ENCODE assay signal across 15 mouse cellular contexts in genomic region chr8:26813198-26813815, GRCm38 (mm10).
DNase-seq lines count a peak whose midpoint lies in the region; ATAC-seq and TF ChIP-seq lines count a peak whose summit lies in the region.
"Had no signal": no experiment of that assay in that cellular context is flagged by ENCODE, and none has a peak within 500 bp of the region (broad histone marks: within the 10 kb centered on the region; RNA-seq: fewer than 3 reads in every experiment).

No protein-coding gene starts in this region.

- no peaks in the 10 kb centered on the region for H3K36me3 ChIP-seq in heart, postnatal 0 days (replicated peaks; ENCODE audit: control insufficient read depth, insufficient read depth, low read length)
- H3K36me3 ChIP-seq in C2C12 (ENCODE audit: control insufficient read depth, insufficient read depth): no peaks in the 10 kb centered on the region

- CTCF ChIA-PET in Patski (lab: Charles Lee): no interaction called here

- H3K4me2 ChIP-seq in heart, postnatal 0 days (ENCODE audit: low read depth, low read length): no peak overlapping the region
- H3K4me2 ChIP-seq: hindbrain, embryonic 14.5 days; liver, embryonic 11.5 days had no signal

- WGBS in heart, postnatal 0 days: 32% methylated on average over 9 of the region's 9 CpGs

- H3K27me3 ChIP-seq in heart, postnatal 0 days (ENCODE audit: control insufficient read depth, insufficient read depth, low read length): peaks cover 6% of the 10 kb centered on the region; the same call in 1 of the 2 replicates
- no peaks in the 10 kb centered on the region for H3K27me3 ChIP-seq in C2C12 (ENCODE audit: control insufficient read depth, insufficient read depth, insufficient read length)
- H3K27me3 ChIP-seq in Patski: no peaks in the 10 kb centered on the region

- H3K27ac ChIP-seq in heart, postnatal 0 days (ENCODE audit: low read depth): no peak overlapping the region
- H3K27ac ChIP-seq: hindbrain, embryonic 14.5 days; macrophage had no signal

- ATAC-seq in heart, postnatal 0 days (ENCODE audit: insufficient read depth, low read depth): peak; percentile 83
- ATAC-seq in Patski: peak; percentile 72
- peak; percentile 33 for ATAC-seq in granulocyte monocyte progenitor cell, adult 5-6 weeks (replicated peaks; ENCODE audit: poor library complexity, severe bottlenecking)
- ATAC-seq in megakaryocyte-erythroid progenitor cell, adult 5-6 weeks (replicated peaks; ENCODE audit: low FRiP score, low TSS enrichment, poor library complexity, severe bottlenecking): no peak

- no peaks in the 10 kb centered on the region for H3K79me3 ChIP-seq in C2C12 (ENCODE audit: low read depth)

- in situ Hi-C loops in Patski (cut with MboI; ENCODE audit: low pct_unique_long_range_greater_than_20kb): no loop called here

- peak; percentile 48 for DNase-seq in heart, postnatal 0 days (ENCODE audit: low spot score)
- no peak for DNase-seq in heart, postnatal 4 days
- DNase-seq in Patski (ENCODE audit: low read depth, low spot score) (no peak), liver (no peak)
- DNase-seq: cerebellum, adult 9-10 months; gastrocnemius, postnatal 36 days; kidney, postnatal 14 days; right cerebral cortex, postnatal 14 days; thymus, adult 18-20 months had no signal

- POLR2A ChIA-PET in Patski (lab: Charles Lee): no interaction called here

- H3K9me3 ChIP-seq in heart, postnatal 0 days (replicated peaks; ENCODE audit: control insufficient read depth, low read length): no peaks in the 10 kb centered on the region

- H3K79me2 ChIP-seq in C2C12 (ENCODE audit: control insufficient read depth, insufficient read depth): no peaks in the 10 kb centered on the region

- H3K9ac ChIP-seq in heart, postnatal 0 days (replicated peaks; ENCODE audit: low read depth, low read length): no peak overlapping the region
- H3K9ac ChIP-seq: hindbrain, embryonic 14.5 days had no signal

- TF ChIP-seq CTCF in heart, postnatal 0 days (IDR thresholded peaks at IDR 0.05; ENCODE audit: low read depth): no peak
- TF ChIP-seq CTCF in C2C12 (IDR thresholded peaks at IDR 0.05; ENCODE audit: control insufficient read depth, insufficient read depth, insufficient read length) (no peak), Patski (IDR thresholded peaks at IDR 0.05) (no peak)

- H3K4me3 ChIP-seq in heart, postnatal 0 days (ENCODE audit: low read depth, low read length): no peak overlapping the region
- no peak overlapping the region for H3K4me3 ChIP-seq in C2C12 (ENCODE audit: insufficient read depth, poor library complexity, severe bottlenecking)

- peak overlapping the region; percentile 15 for H3ac ChIP-seq in C2C12 (ENCODE audit: control insufficient read depth, insufficient read length, low read depth)

- peaks cover 2% of the 10 kb centered on the region; the same call in 1 of the 2 replicates for H3K4me1 ChIP-seq in heart, postnatal 0 days (ENCODE audit: control insufficient read depth, insufficient read depth)

- TF ChIP-seq EP300 in heart, postnatal 0 days (IDR thresholded peaks at IDR 0.05; ENCODE audit: low read depth): no peak

TF ChIP-seq in C2C12, 6 proteins besides CTCF, POLR2A, EP300 and RAD21:
- TF ChIP-seq FOSL1 (IDR thresholded peaks at IDR 0.05; ENCODE audit: insufficient read depth, low read length, poor library complexity, severe bottlenecking) (peak; percentile 100), USF1 (IDR thresholded peaks at IDR 0.05; ENCODE audit: low read depth) (peak; percentile 96), MYOD1 (IDR thresholded peaks at IDR 0.05; ENCODE audit: control insufficient read depth, insufficient read length, low read depth) (peak; percentile 99), MAX (IDR thresholded peaks at IDR 0.05) (peak; percentile 39), MYOG (IDR thresholded peaks at IDR 0.05; ENCODE audit: control insufficient read depth, extremely low read depth, insufficient read length) (no peak), CEBPB (IDR thresholded peaks at IDR 0.05; ENCODE audit: low read depth) (peak; percentile 75)
